Mouse (Mus musculus): ENCODE measurements around the gene Tmem62. TPM values are rescaled to one million over a fixed set of nuclear protein-coding genes. Genes with fewer than 3 reads are reported as not detected.

Tmem62 gene
- polyA plus RNA-seq (2012; ENCODE audit: low replicate concordance): 3.5 and 5.2 TPM in 2 replicates

DNA sequence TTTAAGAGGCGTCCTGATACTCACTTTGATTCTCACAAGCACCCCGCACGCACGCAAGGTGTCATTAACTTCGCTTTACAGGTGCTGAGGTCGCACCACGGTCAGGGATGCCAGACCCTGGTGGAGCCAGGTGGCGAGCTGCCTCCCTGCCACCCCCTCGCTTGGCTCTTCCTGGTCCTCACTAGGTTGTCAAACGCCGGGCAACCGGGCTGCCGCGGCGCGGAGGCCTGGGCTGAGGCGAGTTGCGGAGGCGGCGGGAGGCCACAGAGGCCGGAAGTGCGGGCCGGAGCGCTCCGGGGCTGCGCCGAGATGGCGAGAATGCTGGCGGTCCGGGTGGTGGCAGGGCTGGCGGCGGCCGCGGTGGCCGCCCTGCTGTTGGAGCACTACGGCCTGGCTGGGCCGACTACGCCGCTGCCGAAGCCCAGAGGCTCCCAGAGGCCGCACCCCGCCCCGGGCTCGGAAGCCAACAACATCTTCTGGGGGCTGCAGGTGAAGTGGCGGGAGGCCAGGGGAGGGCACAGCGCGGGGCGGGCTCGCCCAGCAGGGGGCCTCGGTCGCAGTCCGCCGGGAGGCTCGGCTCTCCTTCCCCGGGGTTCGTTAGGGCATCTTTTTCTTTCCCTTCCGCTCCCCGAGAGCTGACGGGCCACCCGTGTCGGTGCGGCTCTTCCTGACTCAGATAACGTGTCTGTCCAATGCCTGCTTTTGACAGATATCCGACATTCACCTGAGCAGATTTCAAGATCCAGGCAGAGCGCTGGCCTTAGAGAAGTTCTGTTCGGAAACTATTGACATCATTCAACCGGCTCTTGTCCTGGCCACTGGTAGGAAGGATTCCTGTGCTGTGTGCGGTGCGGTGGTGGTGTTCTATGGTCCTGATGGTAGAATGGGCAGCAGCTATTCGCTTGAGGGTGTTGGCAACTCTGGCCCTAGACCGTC is at the start of gene Tmem62:
Gene Tmem62 (plus strand): TSS at position 28 of the 936 bp plus-strand sequence.

DNA sequence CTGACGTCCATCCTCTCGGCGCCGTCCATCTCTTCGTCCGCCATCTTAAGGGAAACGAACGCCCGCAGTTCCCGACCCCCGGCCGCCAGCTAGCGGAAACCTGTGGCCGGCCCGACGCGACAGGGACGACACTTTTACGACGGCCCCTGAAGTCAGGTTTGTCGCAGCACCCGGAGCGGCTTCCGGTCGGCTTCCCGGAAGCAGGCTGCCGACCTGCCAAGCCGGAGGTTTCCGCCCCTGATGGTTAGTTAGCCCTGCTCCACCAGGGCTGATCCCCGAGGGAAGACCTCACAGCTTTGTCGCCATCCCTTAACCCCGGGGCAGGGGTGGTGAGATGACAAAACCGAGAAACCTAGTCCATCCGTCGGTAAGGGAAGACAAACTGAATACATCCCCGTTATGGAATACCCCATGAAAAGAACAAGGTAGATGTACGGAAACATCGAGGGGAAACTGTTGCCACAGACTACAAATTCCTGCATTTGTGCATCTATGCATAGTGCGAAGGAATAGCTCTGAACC is 6.2 kb upstream of the Tmem62 start, which contains the start of gene Ubr1:
Gene Ubr1 (minus strand): TSS at position 157 of the 522 bp plus-strand sequence.

DNA sequence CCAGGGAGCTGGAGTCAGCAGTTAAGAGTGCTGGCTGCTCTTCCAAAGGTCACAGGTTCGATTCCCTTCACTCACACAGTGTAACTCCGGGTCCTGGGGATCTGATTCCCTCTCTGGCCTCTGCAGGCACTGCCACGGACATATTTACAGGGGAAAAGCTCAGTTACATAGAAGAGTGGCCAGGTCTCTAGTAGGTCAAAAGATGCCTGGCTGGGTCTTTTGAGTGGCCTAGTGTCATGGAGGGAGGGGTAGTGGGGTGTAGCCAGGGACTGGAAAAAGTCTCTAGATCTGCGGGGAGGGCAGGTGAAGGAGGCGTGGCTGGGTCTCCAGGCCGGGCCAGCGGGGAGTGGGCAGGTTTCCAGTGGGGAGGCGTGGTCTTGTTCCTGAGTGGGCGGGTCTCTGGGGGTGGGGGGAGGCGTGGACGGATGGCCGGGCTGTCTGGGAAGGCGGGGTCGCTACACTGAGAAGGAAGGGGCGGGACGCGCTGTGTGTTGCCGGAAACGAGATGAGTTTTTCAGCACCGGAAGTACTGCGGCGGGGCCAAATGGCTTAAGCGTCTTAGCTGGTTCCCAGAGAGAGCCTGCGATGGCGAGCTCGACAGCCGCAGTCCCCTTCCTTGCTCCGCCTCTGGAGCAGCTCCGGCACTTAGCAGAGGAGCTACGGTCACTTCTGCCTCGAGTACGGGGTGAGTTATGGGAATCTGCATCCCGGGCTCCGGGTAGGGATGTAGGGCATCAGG is 31.3 kb downstream of the Tmem62 start, which contains the start of gene Ccndbp1:
Gene Ccndbp1 (plus strand): TSS at position 479 of the 739 bp plus-strand sequence.

DNA sequence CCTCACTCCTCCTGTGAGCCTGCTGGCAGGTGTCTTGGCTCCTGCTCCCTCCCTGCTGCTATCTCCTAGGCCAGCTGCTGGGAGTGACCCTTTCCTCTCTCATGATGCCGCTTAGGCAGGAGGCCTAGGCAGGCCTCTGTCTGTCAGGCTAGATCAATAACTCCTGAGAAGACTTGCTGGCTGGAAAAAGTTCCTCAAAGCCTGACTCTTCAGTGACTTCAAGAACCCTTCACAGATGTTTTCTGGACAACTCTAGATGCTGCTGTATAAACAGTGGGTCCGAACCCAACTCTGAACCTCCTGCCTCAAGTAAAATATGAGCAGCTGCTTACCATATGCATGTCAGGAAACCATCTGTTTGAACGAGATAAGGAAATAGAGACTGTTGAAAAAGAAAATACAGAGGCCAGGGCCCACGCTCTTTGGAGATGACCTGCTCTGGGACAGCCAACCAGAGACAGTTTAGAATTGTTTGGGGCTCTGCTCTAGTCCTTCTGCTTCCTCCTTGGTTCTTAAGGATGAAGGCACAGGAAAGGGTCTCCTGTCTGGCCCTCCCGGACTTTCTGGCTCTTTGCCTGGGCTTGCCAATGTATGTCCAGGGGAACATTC is 60.0 kb downstream of the Tmem62 start, which contains the start of gene Epb42:
Gene Epb42 (minus strand): TSS at position 340 of the 609 bp plus-strand sequence.

Other genes starting within 250 kb of the Tmem62 start
- 154 and 165 TPM in 2 replicates for gene Cdan1, start 126.9 kb upstream of the Tmem62 start, polyA plus RNA-seq (2012; ENCODE audit: low replicate concordance)
- 2.7 and 3.0 TPM in 2 replicates for gene Ttbk2, start 126.4 kb upstream of the Tmem62 start, polyA plus RNA-seq (2012; ENCODE audit: low replicate concordance)
- gene Ubr1, start 6.3 kb upstream of the Tmem62 start, polyA plus RNA-seq (2012; ENCODE audit: low replicate concordance): 4.0 and 39.1 TPM in 2 replicates
- gene Ccndbp1, start 31.4 kb downstream of the Tmem62 start, polyA plus RNA-seq (2012; ENCODE audit: low replicate concordance): 4.8 and 9.9 TPM in 2 replicates
- 27.4 and 43.0 TPM in 2 replicates for gene Epb42, start 60.1 kb downstream of the Tmem62 start, polyA plus RNA-seq (2012; ENCODE audit: low replicate concordance)
- not detected in 2 replicates for gene Tgm5, start 108.8 kb downstream of the Tmem62 start, polyA plus RNA-seq (2012; ENCODE audit: low replicate concordance)
- not detected in 2 replicates for gene Tgm7, start 132.8 kb downstream of the Tmem62 start, polyA plus RNA-seq (2012; ENCODE audit: low replicate concordance)
- gene Adal, start 163.4 kb downstream of the Tmem62 start, polyA plus RNA-seq (2012; ENCODE audit: low replicate concordance): 2.4 and 3.2 TPM in 2 replicates
- gene Lcmt2, start 163.6 kb downstream of the Tmem62 start, polyA plus RNA-seq (2012; ENCODE audit: low replicate concordance): 11.7 and 13.5 TPM in 2 replicates
- gene Tubgcp4, start 193.6 kb downstream of the Tmem62 start, polyA plus RNA-seq (2012; ENCODE audit: low replicate concordance): 4.2 and 28.8 TPM in 2 replicates
- 12.7 and 13.2 TPM in 2 replicates for gene Zscan29, start 194.1 kb downstream of the Tmem62 start, polyA plus RNA-seq (2012; ENCODE audit: low replicate concordance)